Mouse (Mus musculus) forebrain, embryonic 16.5 days (tissue): ENCODE results near the gene Pamr1. TPM values are rescaled to one million over a fixed set of nuclear protein-coding genes. Genes with fewer than 3 reads are reported as not detected.
A peak's percentile ranks its signal among the peaks of the same experiment; 100 is the strongest.

ENCODE experiments used
- ATAC-seq: fragments of 200-750 bp; cut with Nextera tagmentation; 2 replicates; pipeline ENCODE4 v1.8.0; 2017; ENCODE audit warnings: mild to moderate bottlenecking, moderate library complexity
- H3K27ac ChIP-seq: fragments of 300-500 bp; sonication (generic); 2 replicates; pipeline ENCODE4 v1.5.1; 2014; ENCODE audit warnings: low read length, control low read depth
- H3K27me3 ChIP-seq: fragments of 300-500 bp; sonication (generic); replicated peaks from 2 replicates; pipeline ENCODE4 v1.6.1; 2014; ENCODE audit warnings: low read length; ENCODE audit not compliant: control insufficient read depth, insufficient read depth
- H3K36me3 ChIP-seq: fragments of 300-500 bp; sonication (generic); 2 replicates; pipeline ENCODE4 v1.6.1; 2014; ENCODE audit not compliant: control insufficient read depth, insufficient read depth
- H3K4me1 ChIP-seq: fragments of 300-500 bp; sonication (generic); replicated peaks from 2 replicates; pipeline ENCODE4 v1.6.1; 2014; ENCODE audit warnings: low read length; ENCODE audit not compliant: control insufficient read depth, insufficient read depth
- H3K4me2 ChIP-seq: fragments of 300-500 bp; sonication (generic); 2 replicates; pipeline ENCODE4 v1.6.1; 2014; ENCODE audit warnings: mild to moderate bottlenecking, low read length, control low read depth
- H3K4me3 ChIP-seq: fragments of 300-500 bp; sonication (generic); replicated peaks from 2 replicates; pipeline ENCODE4 v1.5.1; 2014; ENCODE audit warnings: mild to moderate bottlenecking, low read length, control low read depth
- H3K9ac ChIP-seq: fragments of 300-500 bp; sonication (generic); replicated peaks from 2 replicates; pipeline ENCODE4 v1.6.1; 2014; ENCODE audit warnings: low read depth, low read length, control low read depth
- H3K9me3 ChIP-seq: fragments of 300-500 bp; sonication (generic); 2 replicates; pipeline ENCODE4 v1.6.1; 2016; ENCODE audit warnings: low read length; ENCODE audit not compliant: control insufficient read depth
- WGBS: fragments of 180-500 bp; shearing (Covaris S2); extraction: QIAGEN DNeasy Blood & Tissue Kit; methylation state at CpG from one replicate; pipeline ENCODE4 v1.1.7; 2014; 5-methylcytosine and 5-hydroxymethylcytosine counted together
- polyA plus RNA-seq: library from polyadenylated mRNA; unstranded; fragments of >200 nt; fragmentation: Nextera tagmentation; extraction: Ambion mirVana; gene quantifications from 2 replicates; pipeline ENCODE4 v1.2.1, GENCODE M21; 2015

The Pamr1 gene
- polyA plus RNA-seq = 2.2 and 2.6 TPM in 2 replicates

DNA sequence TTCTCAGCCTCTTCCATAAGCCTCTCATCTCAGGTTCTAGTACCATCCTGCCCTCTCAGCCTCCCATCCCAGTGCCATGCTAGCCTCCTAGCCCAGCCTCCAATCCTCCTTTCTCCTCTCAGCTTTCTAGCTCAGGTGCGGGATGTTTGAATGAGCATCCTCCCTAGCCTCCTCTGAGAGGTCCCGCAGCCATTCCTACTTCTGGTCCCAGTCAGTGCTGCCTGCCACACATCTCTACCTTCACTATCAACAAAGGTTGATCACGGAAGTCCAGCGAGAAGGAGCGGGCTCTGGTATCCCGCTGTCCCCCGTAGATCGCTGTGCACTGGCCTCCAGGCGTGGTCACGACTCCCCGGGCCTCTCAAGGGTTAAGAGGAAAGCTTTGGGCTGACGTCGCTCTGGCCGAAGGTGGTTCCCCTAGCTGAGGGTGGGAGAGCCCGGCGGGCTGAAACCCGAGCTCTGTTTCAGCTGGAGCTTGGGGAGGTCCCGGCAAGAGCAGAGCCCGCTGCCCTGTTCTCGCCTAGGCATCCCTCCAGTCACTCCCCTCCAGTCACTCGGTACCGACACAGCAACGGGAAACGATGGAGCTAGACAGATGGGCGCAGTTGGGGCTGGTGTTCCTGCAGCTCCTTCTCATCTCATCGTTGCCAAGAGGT, at the start of gene Pamr1:
TSS of gene Pamr1 (plus strand) at position 402 of the 656 bp plus-strand sequence.
- Histone ChIP-seq H3K4me2 (peak within 1 kb of the TSS; percentile 79), H3K27me3 (peaks cover 7% of the 10 kb centered on the region; the same call in 1 of the 2 replicates)
- ATAC-seq = peak; percentile 81

DNA sequence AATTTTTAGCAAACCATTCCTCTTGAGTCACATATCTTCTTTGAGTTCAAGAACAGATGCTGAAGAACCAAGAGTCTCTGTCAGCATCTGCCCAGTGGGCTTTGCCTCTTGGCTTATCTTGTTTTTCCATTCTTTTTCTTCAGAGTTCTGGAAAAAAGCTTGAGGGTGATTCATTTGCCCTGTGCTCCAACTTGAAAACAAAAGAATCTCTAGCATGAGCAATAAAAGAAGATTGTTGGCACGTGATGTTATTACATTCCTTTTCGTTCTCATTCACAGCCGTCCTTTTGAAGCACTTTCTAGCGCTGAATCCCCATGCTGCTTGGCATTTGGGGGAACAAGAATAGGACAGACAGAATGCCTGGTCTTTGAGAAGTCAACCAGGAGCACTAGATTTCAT, 42.2 kb upstream of the Pamr1 start:
- ATAC-seq = no peak

More for the DNA sequence above, at the start of gene Pamr1:
- Histone ChIP-seq H3K27ac (no peak within 1 kb of the TSS), H3K9me3 (no peaks in the 10 kb centered on the region), H3K4me3 (peak within 1 kb of the TSS; percentile 43), H3K4me1 (peaks cover 12% of the 10 kb centered on the region), H3K9ac (peak within 1 kb of the TSS; percentile 54), H3K36me3 (no peaks in the 10 kb centered on the region)
- WGBS = under 1% methylated on average over 26 of the region's 26 CpGs

DNA sequence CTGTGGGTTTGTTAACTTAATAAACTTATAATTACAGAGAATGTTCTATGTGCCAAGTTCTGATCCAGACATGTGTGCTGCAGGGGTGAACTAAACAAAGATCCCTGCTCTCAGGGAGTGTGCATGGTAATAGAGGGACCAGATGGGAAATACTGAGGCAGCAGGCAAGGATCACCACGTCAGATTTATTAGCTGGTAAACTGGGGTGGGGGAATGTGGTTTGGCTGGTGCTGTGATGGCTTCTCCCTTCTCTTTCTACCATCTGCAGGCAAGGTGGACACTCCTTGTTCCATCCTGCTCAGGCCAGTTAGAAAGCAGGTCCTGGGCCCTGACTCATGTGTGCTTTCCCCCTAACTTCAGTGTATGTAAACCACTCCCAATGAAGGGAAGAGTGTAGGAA, 41.7 kb upstream of the Pamr1 start:
- Histone ChIP-seq H3K9ac (no peak overlapping the region), H3K9me3 (peaks cover 4% of the 10 kb centered on the region; the same call in 1 of the 2 replicates), H3K4me3 (no peak overlapping the region), H3K27me3 (no peaks in the 10 kb centered on the region), H3K4me1 (0 out of 2 replicates have a peak, but pooled peaks cover 3% of the 10 kb centered on the region), H3K36me3 (no peaks in the 10 kb centered on the region), H3K4me2 (no peak overlapping the region), H3K27ac (no peak overlapping the region)
- WGBS = 48% methylated on average over 1 of the region's 1 CpGs
- no peak for ATAC-seq

More for the DNA sequence above, 42.2 kb upstream of the Pamr1 start:
- WGBS = 36% methylated on average over 4 of the region's 4 CpGs
- H3K9ac ChIP-seq = no peak overlapping the region
- 0 out of 2 replicates have a peak, but pooled peaks cover 3% of the 10 kb centered on the region for H3K4me1 ChIP-seq
- H3K9me3 ChIP-seq = no peaks in the 10 kb centered on the region
- H3K4me3 ChIP-seq = no peak overlapping the region
- H3K4me2 ChIP-seq = no peak overlapping the region
- H3K27ac ChIP-seq = no peak overlapping the region
- no peaks in the 10 kb centered on the region for H3K36me3 ChIP-seq
- H3K27me3 ChIP-seq = no peaks in the 10 kb centered on the region

DNA sequence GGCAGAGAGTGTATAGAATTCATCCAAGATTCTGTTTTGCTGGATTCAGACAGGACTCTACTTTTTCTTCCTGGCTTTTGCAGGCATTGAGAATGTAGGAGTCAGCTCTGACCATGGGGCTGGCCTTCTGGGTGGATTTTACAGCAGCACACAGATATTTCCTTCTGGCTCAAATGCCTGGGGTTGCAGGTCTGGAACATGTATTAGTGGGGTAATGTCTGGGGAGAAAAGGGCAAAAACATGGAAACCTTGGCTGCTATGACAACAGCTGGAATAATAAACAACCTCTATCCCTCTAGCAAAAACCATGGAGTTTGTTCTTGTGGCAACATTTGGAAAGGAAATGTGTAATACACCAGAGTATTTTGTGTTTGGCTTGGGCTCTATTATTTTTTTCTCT, 29.9 kb upstream of the Pamr1 start:
- H3K27ac ChIP-seq = no peak overlapping the region
- no peaks in the 10 kb centered on the region for H3K27me3 ChIP-seq
- H3K9me3 ChIP-seq = no peaks in the 10 kb centered on the region
- H3K4me1 ChIP-seq = no peaks in the 10 kb centered on the region
- ATAC-seq = no peak
- no peak overlapping the region for H3K9ac ChIP-seq
- H3K36me3 ChIP-seq = no peaks in the 10 kb centered on the region
- H3K4me2 ChIP-seq = no peak overlapping the region
- no peak overlapping the region for H3K4me3 ChIP-seq

DNA sequence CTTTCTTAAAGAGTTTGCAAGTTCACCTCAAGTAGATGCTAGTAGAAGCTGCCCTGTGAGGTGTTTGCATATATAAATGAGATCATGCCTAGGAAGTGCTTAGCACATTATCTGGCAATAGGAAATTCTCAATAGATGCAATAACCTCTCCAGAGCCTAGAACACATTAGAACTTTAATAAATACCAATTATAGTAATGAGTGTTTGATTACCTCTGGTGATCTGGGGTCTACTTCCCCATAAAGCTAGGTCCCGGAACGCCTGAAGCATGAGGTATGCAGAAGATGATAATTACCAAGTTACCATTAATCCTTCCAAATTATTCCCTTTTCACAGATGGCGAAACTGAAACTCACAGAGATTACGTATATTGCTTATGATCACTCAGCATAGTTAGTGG, 22.2 kb upstream of the Pamr1 start:
- Histone ChIP-seq H3K4me3 (no peak overlapping the region), H3K9me3 (no peaks in the 10 kb centered on the region), H3K27me3 (no peaks in the 10 kb centered on the region), H3K9ac (no peak overlapping the region), H3K4me1 (no peaks in the 10 kb centered on the region), H3K4me2 (no peak overlapping the region), H3K36me3 (no peaks in the 10 kb centered on the region), H3K27ac (no peak overlapping the region)
- 88% methylated on average over 4 of the region's 4 CpGs for WGBS
- no peak for ATAC-seq

DNA sequence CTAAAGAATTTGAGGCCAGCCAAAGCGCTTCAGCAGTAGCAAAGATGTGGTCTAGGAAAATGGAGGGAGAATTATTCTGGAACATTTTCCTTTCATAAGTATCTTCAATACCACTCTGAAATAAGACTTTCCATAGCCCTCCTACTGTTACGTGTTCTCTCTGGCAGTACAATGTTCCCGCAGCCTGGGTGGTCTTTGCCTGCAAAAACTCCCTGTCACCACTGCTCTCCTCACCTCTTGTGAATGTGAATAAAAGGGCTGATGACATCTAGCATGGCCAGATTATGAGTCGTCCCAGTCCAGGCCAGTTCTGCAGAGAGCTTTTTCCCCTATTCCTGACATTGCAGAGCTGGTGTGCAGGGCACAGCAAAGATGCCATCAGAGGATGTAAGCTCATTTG, 16.4 kb upstream of the Pamr1 start:
- WGBS = 65% methylated on average over 4 of the region's 4 CpGs

DNA sequence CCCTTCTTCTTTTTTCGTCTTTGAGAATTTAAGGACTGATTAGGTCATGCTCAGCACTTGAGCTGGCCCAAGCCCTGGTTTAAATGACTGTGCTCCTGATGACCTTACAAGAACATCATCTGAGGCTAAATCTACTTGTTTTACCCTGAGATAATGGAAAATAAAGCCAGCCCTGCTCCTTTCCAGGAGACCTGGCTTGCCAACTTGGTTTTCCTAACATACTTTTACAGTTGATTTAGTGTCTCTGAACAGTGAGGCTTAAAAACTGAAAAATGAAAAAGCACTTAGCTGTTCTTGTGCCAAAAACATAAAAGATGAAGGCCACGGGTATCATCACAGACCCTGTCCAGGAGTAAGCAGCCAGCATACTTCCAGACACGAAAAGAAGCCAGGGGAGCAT, 13.0 kb upstream of the Pamr1 start:
- Histone ChIP-seq H3K27ac (no peak overlapping the region), H3K9ac (no peak overlapping the region), H3K36me3 (no peaks in the 10 kb centered on the region), H3K4me2 (no peak overlapping the region), H3K4me1 (no peaks in the 10 kb centered on the region), H3K9me3 (no peaks in the 10 kb centered on the region), H3K27me3 (no peaks in the 10 kb centered on the region), H3K4me3 (no peak overlapping the region)
- ATAC-seq = no peak
- WGBS = 78% methylated on average over 3 of the region's 3 CpGs

More for the DNA sequence above, 16.4 kb upstream of the Pamr1 start:
- Histone ChIP-seq H3K9me3 (no peaks in the 10 kb centered on the region), H3K9ac (no peak overlapping the region), H3K36me3 (no peaks in the 10 kb centered on the region), H3K4me1 (no peaks in the 10 kb centered on the region), H3K27ac (no peak overlapping the region), H3K27me3 (no peaks in the 10 kb centered on the region), H3K4me2 (no peak overlapping the region), H3K4me3 (no peak overlapping the region)
- no peak for ATAC-seq

DNA sequence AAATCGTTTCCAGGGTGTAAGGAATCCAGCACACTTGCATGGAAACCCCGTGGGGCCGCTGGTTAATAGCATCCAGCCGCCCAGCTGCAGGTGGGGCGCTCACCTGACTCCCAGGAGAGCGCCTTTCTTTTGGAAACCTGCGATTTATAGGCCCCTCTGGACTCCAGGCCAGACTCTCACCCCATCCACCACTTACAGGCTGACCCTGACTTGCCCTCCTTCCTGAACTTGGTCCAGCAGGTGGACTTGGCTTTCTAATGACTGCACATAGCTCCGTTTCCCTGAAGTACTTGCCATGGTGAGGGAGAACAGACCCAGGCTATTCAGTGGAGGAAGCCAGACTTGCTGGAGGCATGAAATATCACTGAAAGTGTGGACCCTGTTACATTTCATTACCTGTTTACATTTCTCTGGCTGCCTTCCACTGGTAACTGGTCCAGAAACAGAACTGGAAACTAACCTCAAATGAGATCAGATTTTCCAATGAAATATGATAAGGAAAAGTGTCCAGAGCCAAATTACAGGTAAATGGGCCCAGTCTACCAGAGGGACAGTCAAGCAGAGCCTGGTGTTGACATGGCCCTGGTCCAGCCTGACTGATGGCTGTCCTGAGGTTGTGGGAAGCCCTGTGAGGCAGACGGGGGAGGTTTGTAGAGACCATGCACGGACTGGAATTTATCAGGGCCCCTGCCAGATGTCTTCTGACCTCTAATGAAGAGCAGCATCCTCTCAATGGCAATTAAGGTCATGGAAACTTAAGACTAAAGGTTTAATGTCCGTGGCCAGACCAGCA, 9.2 kb upstream of the Pamr1 start:
- no peaks in the 10 kb centered on the region for H3K9me3 ChIP-seq
- H3K4me3 ChIP-seq = no peak overlapping the region
- H3K27me3 ChIP-seq = no peaks in the 10 kb centered on the region
- no peaks in the 10 kb centered on the region for H3K36me3 ChIP-seq
- peaks cover 4% of the 10 kb centered on the region for H3K4me1 ChIP-seq
- ATAC-seq = no peak
- H3K4me2 ChIP-seq = no peak overlapping the region
- 68% methylated on average over 11 of the region's 11 CpGs for WGBS
- H3K27ac ChIP-seq = no peak overlapping the region
- no peak overlapping the region for H3K9ac ChIP-seq

DNA sequence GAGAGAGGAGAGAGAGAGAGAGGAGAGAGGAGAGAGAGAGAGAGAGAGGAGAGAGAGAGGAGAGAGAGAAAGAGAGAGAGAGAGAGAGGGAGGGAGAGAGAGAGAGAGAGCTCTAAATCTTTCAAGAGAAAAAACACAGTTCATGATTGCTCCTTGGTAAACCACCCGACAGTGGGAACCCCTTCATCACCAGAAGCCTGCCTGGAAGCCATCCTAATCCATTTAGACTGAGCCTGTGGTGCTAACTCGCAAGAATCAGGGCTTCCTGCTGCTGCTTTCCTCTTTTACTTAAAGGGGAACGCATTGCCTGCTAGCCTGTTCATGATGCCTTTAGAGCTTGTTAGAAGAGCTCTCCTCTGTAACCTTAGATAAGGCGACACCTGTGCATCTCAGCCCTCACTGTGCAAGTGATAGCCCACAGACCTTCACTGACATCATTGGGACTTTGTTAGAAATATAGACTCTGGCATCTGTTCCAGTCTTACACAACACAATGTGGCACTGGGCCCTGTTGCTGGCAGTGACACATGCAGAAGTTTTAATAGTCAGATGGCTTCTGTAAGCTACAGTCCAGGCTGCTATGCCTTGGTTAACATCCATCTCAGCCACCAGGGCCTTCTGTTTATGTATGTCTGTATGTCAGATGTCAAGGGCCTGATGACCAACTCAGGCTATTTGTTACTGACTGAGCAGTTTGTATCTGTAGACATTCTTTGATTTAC, 8.2 kb upstream of the Pamr1 start:
- no peak overlapping the region for H3K9ac ChIP-seq
- H3K4me2 ChIP-seq = no peak overlapping the region
- no peak overlapping the region for H3K4me3 ChIP-seq
- H3K27me3 ChIP-seq = no peaks in the 10 kb centered on the region
- 27% methylated on average over 4 of the region's 4 CpGs for WGBS
- H3K4me1 ChIP-seq = peaks cover 4% of the 10 kb centered on the region
- no peak overlapping the region for H3K27ac ChIP-seq
- H3K36me3 ChIP-seq = no peaks in the 10 kb centered on the region
- H3K9me3 ChIP-seq = no peaks in the 10 kb centered on the region
- no peak for ATAC-seq
